Mouse (Mus musculus): ENCODE measurements around the gene Fzr1. TPM values are rescaled to one million over a fixed set of nuclear protein-coding genes. Genes with fewer than 3 reads are reported as not detected.

The Fzr1 gene
- polyA plus RNA-seq, 1 experiment from 2014 or later = 51.4 TPM

DNA sequence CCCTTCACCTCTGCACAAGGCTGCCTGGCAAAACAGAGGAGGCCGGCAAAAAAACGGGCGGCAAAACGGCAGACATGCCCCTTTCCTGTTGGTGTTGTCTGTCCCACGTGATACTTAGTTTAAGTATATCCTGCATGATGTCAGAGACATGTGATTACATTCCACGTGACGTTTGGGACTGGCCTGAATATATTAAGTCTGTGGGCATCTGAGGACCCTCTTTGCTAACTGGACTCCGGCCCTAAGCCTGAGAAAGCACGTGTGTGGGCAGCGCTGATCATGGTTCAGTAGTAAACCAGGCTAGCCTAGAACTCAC lies 22.8 kb upstream of the Fzr1 start:
- Histone ChIP-seq H3K4me1 (replicated peaks; ENCODE audit: control insufficient read depth, insufficient read depth) (peaks cover 8% of the 10 kb centered on the region), H3K4me3 (ENCODE audit: low read depth, low read length) (no peak overlapping the region), H3K27me3 (ENCODE audit: control insufficient read depth, insufficient read depth, low read length) (no peaks in the 10 kb centered on the region), H3K9ac (ENCODE audit: low read length) (no peak overlapping the region), H3K9me3 (ENCODE audit: control insufficient read depth, low read length) (no peaks in the 10 kb centered on the region), H3K36me3 (ENCODE audit: control insufficient read depth, insufficient read depth, low read length) (peaks cover 34% of the 10 kb centered on the region), H3K27ac (replicated peaks) (peak overlapping the region; percentile 83), H3K4me2 (replicated peaks; ENCODE audit: low read depth) (no peak overlapping the region)
- TF ChIP-seq EP300 (optimal IDR thresholded peaks at IDR 0.05) = no peak
- TF ChIP-seq CTCF (IDR thresholded peaks at IDR 0.05; ENCODE audit: low read depth) = no peak
- ATAC-seq (ENCODE audit: low FRiP score, low TSS enrichment) = peak; percentile 18
- 44% methylated on average over 10 of the region's 10 CpGs for WGBS
- DNase-seq (ENCODE audit: low spot score) = no peak

DNA sequence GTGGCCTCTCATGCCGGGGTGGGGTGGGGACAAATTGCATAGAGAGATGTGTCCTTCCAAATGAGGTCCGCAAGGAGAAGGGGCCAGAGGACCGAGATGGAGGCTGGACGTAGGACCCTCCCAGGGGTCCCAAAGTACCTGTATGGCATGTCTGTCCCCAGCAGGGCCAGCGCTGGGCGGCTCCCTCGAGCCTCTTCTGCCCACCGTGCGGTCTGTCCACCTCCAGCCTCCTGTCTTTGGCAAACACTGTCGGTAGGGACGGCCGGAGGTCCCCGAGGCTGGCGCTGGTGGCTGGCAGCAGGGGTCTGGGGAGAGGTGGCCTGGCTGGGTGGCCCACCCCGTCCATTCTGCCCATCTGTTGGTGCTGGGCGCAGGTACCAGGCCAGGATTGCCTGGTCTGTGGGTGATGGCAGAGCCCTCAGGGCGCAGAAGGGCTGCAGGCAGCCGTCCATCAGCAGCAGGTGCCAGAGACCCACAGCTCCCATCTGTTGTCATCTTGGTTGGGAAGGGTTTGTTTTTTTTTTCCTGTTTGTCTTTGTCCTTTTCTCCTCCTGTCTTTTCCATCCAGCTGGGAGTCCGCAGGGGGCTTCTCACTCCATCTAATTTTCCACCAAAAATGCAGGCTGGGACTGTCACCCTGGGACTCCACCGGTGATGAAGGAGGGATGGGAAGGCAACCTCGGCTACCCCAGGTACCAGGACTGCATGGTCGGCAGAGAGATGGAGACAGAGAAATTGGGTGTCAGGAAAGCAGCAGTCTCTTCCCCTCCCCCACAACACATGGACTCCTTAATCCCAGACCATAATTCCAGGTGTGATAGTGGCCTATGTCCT lies 22.3 kb upstream of the Fzr1 start:
- no peak for ATAC-seq (ENCODE audit: low FRiP score, low TSS enrichment)
- TF ChIP-seq CTCF (IDR thresholded peaks at IDR 0.05; ENCODE audit: low read depth) (no peak), EP300 (optimal IDR thresholded peaks at IDR 0.05) (no peak)
- no peak for DNase-seq (ENCODE audit: low spot score)
- Histone ChIP-seq H3K36me3 (ENCODE audit: control insufficient read depth, insufficient read depth, low read length) (peaks cover 30% of the 10 kb centered on the region), H3K4me3 (ENCODE audit: low read depth, low read length) (no peak overlapping the region), H3K4me1 (replicated peaks; ENCODE audit: control insufficient read depth, insufficient read depth) (peaks cover 8% of the 10 kb centered on the region), H3K27me3 (ENCODE audit: control insufficient read depth, insufficient read depth, low read length) (no peaks in the 10 kb centered on the region), H3K27ac (replicated peaks) (no peak overlapping the region; the same call in 1 of the 2 replicates), H3K4me2 (replicated peaks; ENCODE audit: low read depth) (no peak overlapping the region), H3K9ac (ENCODE audit: low read length) (no peak overlapping the region), H3K9me3 (ENCODE audit: control insufficient read depth, low read length) (no peaks in the 10 kb centered on the region)
- 70% methylated on average over 22 of the region's 22 CpGs for WGBS

- peaks cover 27% of the 10 kb centered on the region for H3K36me3 ChIP-seq (ENCODE audit: control insufficient read depth, insufficient read depth, low read length)
- no peak overlapping the region for H3K4me2 ChIP-seq (replicated peaks; ENCODE audit: low read depth)
- H3K4me1 ChIP-seq (replicated peaks; ENCODE audit: control insufficient read depth, insufficient read depth) = peaks cover 8% of the 10 kb centered on the region
- ATAC-seq (ENCODE audit: low FRiP score, low TSS enrichment) (no peak), DNase-seq (ENCODE audit: low spot score) (no peak)
- H3K27ac ChIP-seq (replicated peaks) = no peak overlapping the region
- TF ChIP-seq EP300 (optimal IDR thresholded peaks at IDR 0.05) (no peak), CTCF (IDR thresholded peaks at IDR 0.05; ENCODE audit: low read depth) (no peak)
- H3K27me3 ChIP-seq (ENCODE audit: control insufficient read depth, insufficient read depth, low read length) = no peaks in the 10 kb centered on the region
- H3K9me3 ChIP-seq (ENCODE audit: control insufficient read depth, low read length) = no peaks in the 10 kb centered on the region
- H3K9ac ChIP-seq (ENCODE audit: low read length) = no peak overlapping the region
- no peak overlapping the region for H3K4me3 ChIP-seq (ENCODE audit: low read depth, low read length)
- 78% methylated on average over 18 of the region's 18 CpGs for WGBS
Observed at GRCm38 (mm10) chr10:81399798-81400308, 21.5 kb upstream of the Fzr1 start.

DNA sequence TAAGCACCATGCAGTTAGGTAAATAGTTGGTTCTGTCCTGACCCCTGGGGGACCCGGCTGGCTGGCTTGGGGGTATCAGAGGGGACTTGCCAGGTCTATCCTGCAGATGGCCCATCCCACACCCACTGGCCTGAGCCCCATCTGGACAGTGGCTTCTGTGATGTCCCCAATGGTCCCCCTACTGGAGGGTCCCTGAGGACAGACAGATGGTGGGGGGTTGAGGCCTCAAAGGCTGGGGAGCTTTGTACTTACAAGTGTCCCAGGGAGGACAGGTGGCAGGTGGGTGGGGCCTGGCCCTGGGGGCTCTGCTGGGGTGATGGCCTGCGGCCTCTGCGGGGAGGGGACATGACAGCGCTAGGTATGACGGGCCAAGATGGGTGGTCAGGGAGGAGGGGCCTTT lies 21.0 kb upstream of the Fzr1 start:
- Histone ChIP-seq H3K9me3 (ENCODE audit: control insufficient read depth, low read length) (no peaks in the 10 kb centered on the region), H3K36me3 (ENCODE audit: control insufficient read depth, insufficient read depth, low read length) (peaks cover 24% of the 10 kb centered on the region; the same call in 1 of the 2 replicates), H3K4me2 (replicated peaks; ENCODE audit: low read depth) (no peak overlapping the region), H3K4me3 (ENCODE audit: low read depth, low read length) (no peak overlapping the region), H3K9ac (ENCODE audit: low read length) (no peak overlapping the region), H3K27me3 (ENCODE audit: control insufficient read depth, insufficient read depth, low read length) (no peaks in the 10 kb centered on the region), H3K27ac (replicated peaks) (no peak overlapping the region), H3K4me1 (replicated peaks; ENCODE audit: control insufficient read depth, insufficient read depth) (peaks cover 8% of the 10 kb centered on the region)
- no peak for TF ChIP-seq CTCF (IDR thresholded peaks at IDR 0.05; ENCODE audit: low read depth)
- no peak for TF ChIP-seq EP300 (optimal IDR thresholded peaks at IDR 0.05)
- ATAC-seq (ENCODE audit: low FRiP score, low TSS enrichment) (no peak), DNase-seq (ENCODE audit: low spot score) (no peak)
- WGBS = 84% methylated on average over 5 of the region's 5 CpGs

GRCm38 (mm10) chr10:81396749-81397148 lies 18.4 kb upstream of the Fzr1 start:
- WGBS = 81% methylated on average over 5 of the region's 5 CpGs
- Histone ChIP-seq H3K9me3 (ENCODE audit: control insufficient read depth, low read length) (no peaks in the 10 kb centered on the region), H3K4me2 (replicated peaks; ENCODE audit: low read depth) (no peak overlapping the region), H3K4me1 (replicated peaks; ENCODE audit: control insufficient read depth, insufficient read depth) (peaks cover 3% of the 10 kb centered on the region), H3K27ac (replicated peaks) (no peak overlapping the region), H3K4me3 (ENCODE audit: low read depth, low read length) (no peak overlapping the region), H3K9ac (ENCODE audit: low read length) (no peak overlapping the region), H3K36me3 (ENCODE audit: control insufficient read depth, insufficient read depth, low read length) (peaks cover 19% of the 10 kb centered on the region; the same call in 1 of the 2 replicates), H3K27me3 (ENCODE audit: control insufficient read depth, insufficient read depth, low read length) (no peaks in the 10 kb centered on the region)
- DNase-seq (ENCODE audit: low spot score) (no peak), ATAC-seq (ENCODE audit: low FRiP score, low TSS enrichment) (no peak)
- TF ChIP-seq CTCF (IDR thresholded peaks at IDR 0.05; ENCODE audit: low read depth) (no peak), EP300 (optimal IDR thresholded peaks at IDR 0.05) (no peak)

- H3K36me3 ChIP-seq (ENCODE audit: control insufficient read depth, insufficient read depth, low read length) = peaks cover 19% of the 10 kb centered on the region; the same call in 1 of the 2 replicates
- H3K9ac ChIP-seq (ENCODE audit: low read length) = no peak overlapping the region
- H3K4me3 ChIP-seq (ENCODE audit: low read depth, low read length) = no peak overlapping the region
- 88% methylated on average over 4 of the region's 4 CpGs for WGBS
- no peak for TF ChIP-seq EP300 (optimal IDR thresholded peaks at IDR 0.05)
- no peak for TF ChIP-seq CTCF (IDR thresholded peaks at IDR 0.05; ENCODE audit: low read depth)
- ATAC-seq (ENCODE audit: low FRiP score, low TSS enrichment) = no peak
- H3K9me3 ChIP-seq (ENCODE audit: control insufficient read depth, low read length) = no peaks in the 10 kb centered on the region
- no peak overlapping the region for H3K27ac ChIP-seq (replicated peaks)
- peaks cover 3% of the 10 kb centered on the region; the same call in 1 of the 2 replicates for H3K4me1 ChIP-seq (replicated peaks; ENCODE audit: control insufficient read depth, insufficient read depth)
- H3K4me2 ChIP-seq (replicated peaks; ENCODE audit: low read depth) = no peak overlapping the region
- DNase-seq (ENCODE audit: low spot score) = no peak
- no peaks in the 10 kb centered on the region for H3K27me3 ChIP-seq (ENCODE audit: control insufficient read depth, insufficient read depth, low read length)
Observed at GRCm38 (mm10) chr10:81395865-81396264, 17.5 kb upstream of the Fzr1 start.

Data from stomach, postnatal 0 days (tissue).